Mouse (Mus musculus) right cerebral cortex, adult 18-20 months (tissue): ENCODE results near the gene Tgm4.
A peak's percentile ranks its signal among the peaks of the same experiment; 100 is the strongest.

Experiments used
- DNase-seq: peaks from one replicate; pipeline ENCODE4 v3.0.0; 2022; ENCODE audit warnings: mixed read lengths

Gene Tgm4

DNA sequence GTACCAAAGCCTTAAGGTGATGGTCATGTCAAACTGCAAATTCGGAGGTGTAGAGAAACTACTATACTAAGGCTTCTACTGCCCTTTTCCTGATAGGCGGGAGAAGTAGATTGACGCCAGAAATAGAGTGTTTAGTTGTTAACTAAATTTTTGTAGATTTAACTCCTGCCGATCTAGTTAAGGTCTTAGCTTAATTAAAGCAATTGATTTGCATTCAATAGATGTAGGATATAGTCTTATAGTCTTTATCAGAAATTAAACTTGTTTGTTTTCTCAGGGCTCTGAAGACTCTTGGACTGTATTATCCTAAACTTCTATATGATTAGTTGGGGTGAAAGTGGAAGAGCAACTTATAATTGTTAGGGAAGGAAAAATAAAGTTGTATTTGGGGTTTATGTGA lies 72.7 kb downstream of the Tgm4 start:
- DNase-seq = no peak

GRCm38 (mm10) chr9:123109188-123109587 lies 74.7 kb downstream of the Tgm4 start:
- no peak for DNase-seq

DNA sequence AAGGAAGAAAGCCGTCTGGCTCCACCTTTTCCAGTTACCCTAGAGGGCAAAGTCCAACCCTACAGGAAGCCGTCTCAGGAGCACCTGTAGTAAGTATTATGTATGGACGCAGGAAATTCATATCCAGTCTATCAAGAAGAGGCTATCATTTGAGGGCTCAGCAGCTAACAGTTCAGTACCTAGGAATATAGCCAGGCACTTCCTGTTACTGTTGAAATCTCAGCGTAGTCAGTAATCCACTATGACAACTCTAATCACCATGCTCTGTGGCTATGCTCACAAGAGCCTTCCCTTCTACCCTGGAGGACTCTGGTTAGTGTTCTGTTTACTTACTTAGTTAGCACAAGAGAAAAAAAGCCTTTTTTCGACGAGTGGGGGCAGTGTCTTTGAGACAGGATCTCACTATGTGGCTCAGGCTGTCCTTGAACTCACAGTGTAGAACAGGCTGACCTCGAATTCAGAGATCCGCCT lies 77.3 kb downstream of the Tgm4 start:
- DNase-seq = no peak

- peak; percentile 91 for DNase-seq
Measured at GRCm38 (mm10) chr9:123112805-123113521, 78.4 kb downstream of the Tgm4 start, which contains the start of the genes Zdhhc3 and Exosc7. TSS of gene Zdhhc3 (minus strand) at chr9:123113205. TSS of gene Exosc7 (plus strand) at chr9:123113215.

GRCm38 (mm10) chr9:123113931-123114330 lies 79.4 kb downstream of the Tgm4 start:
- no peak for DNase-seq

GRCm38 (mm10) chr9:123115566-123115965 lies 81.0 kb downstream of the Tgm4 start:
- no peak for DNase-seq
